Mouse (Mus musculus): Measurements from ENCODE around the gene Mtch1. TPM values are rescaled to one million over a fixed set of nuclear protein-coding genes. Genes with fewer than 3 reads are reported as not detected.
A peak's percentile ranks its signal among the peaks of the same experiment; 100 is the strongest.

The Mtch1 gene
- polyA plus RNA-seq, 1 experiment from 2014 or later, result 328 TPM

DNA sequence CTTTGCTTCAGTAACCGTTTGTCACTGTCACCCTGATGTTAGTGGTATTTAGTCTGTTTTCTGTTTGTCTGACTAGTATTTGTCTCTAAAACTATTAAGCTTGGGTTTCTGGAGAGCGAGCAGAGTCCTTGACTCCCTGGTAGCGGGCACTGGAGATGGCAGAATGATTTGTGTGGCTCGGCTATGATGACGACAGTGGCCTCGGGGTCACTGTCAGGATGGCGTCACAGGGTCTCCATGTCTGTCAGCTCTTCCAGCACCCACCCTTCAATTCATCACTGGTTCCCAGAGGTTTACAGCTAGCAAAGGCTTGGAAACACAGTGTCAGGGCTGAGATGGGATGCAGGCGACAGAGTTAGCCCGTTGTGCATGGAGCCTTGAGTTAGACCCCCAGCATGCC lies 36.2 kb upstream of the Mtch1 start:
- no peak overlapping the region for H3K4me2 ChIP-seq (replicated peaks)
- H3K36me3 ChIP-seq, result no peaks in the 10 kb centered on the region
- no peak overlapping the region for H3K4me3 ChIP-seq
- H3K4me1 ChIP-seq, result 0 out of 2 replicates have a peak, but pooled peaks cover 3% of the 10 kb centered on the region
- 73% methylated on average over 9 of the region's 9 CpGs for WGBS
- H3K27ac ChIP-seq, result no peak overlapping the region
- H3K9me3 ChIP-seq, result no peaks in the 10 kb centered on the region
- H3K27me3 ChIP-seq, result no peaks in the 10 kb centered on the region
- ATAC-seq (ENCODE audit: low FRiP score, low read depth), result no peak
- no peak overlapping the region for H3K9ac ChIP-seq

DNA sequence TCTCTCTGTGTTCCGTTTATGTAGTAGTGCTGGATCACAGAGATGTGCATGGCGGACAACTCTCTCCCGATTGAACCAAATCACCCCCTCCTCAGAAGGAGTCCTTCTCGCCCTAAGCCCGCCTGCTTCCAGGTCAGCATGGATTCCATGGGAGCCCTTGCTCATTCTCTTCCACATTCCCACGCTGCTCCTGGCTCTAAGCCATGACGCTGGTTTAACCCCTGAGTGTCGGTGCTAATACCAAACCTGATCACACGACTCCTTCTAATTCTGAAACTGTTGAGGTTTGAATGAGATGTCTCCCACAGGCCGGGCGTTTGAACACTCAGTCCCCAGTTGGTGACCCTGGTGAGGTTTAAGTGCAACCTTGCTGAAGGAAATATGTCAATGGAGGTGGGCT lies 34.7 kb upstream of the Mtch1 start:
- no peak for ATAC-seq (ENCODE audit: low FRiP score, low read depth)
- 63% methylated on average over 11 of the region's 11 CpGs for WGBS
- no peak overlapping the region for H3K27ac ChIP-seq
- H3K4me1 ChIP-seq, result 0 out of 2 replicates have a peak, but pooled peaks cover 3% of the 10 kb centered on the region
- no peaks in the 10 kb centered on the region for H3K9me3 ChIP-seq
- no peak overlapping the region for H3K4me3 ChIP-seq
- H3K36me3 ChIP-seq, result no peaks in the 10 kb centered on the region
- H3K4me2 ChIP-seq (replicated peaks), result no peak overlapping the region
- H3K27me3 ChIP-seq, result no peaks in the 10 kb centered on the region
- no peak overlapping the region for H3K9ac ChIP-seq

DNA sequence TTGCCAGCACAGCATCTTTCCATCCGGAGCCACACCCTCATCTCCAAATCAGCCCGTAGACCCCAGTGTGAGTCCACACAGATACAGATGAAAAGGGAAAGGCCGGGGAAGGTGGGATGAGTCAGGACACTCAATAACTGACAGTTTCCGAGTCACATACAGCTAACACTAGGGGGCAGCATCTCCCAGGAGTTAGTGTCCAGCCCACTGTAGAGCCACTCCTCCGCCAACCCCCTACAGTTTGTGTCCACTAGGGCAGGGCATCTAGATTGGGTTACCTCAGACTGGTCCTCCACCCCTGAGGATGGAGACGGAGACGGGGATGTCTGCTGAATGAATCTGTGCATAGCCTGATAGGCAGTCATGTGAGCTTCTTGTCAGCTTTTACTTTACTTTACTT lies 33.7 kb upstream of the Mtch1 start:
- 0 out of 2 replicates have a peak, but pooled peaks cover 3% of the 10 kb centered on the region for H3K4me1 ChIP-seq
- no peak overlapping the region for H3K4me2 ChIP-seq (replicated peaks)
- 20% methylated on average over 7 of the region's 7 CpGs for WGBS
- no peak overlapping the region for H3K4me3 ChIP-seq
- H3K9ac ChIP-seq, result no peak overlapping the region
- no peaks in the 10 kb centered on the region for H3K9me3 ChIP-seq
- H3K36me3 ChIP-seq, result no peaks in the 10 kb centered on the region
- H3K27me3 ChIP-seq, result no peaks in the 10 kb centered on the region
- H3K27ac ChIP-seq, result no peak overlapping the region
- ATAC-seq (ENCODE audit: low FRiP score, low read depth), result 0 out of 2 replicates have a peak, but pooled peaks have one; percentile 61

DNA sequence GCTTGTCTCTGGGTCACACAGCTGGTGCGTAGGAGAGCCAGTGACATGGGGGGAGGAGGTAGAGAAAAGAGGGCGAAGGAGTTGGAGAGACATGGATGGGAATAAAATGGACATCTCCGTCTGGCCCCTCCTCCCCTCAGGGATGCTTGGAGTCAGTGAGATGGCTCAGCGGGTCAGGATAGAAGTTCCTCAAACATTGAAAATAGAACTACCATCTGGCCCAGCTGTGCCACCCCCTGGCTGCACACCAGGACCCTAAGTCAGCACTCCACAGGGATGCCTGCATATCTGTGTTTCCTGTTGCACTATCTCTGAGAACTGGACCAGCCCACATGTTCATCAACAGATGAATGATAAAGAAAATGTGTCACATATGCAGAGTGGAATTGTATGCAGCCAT lies 32.5 kb upstream of the Mtch1 start:
- Histone ChIP-seq H3K27me3 (no peaks in the 10 kb centered on the region), H3K4me2 (replicated peaks) (no peak overlapping the region), H3K27ac (no peak overlapping the region), H3K9ac (no peak overlapping the region), H3K36me3 (no peaks in the 10 kb centered on the region), H3K4me3 (no peak overlapping the region), H3K9me3 (no peaks in the 10 kb centered on the region), H3K4me1 (0 out of 2 replicates have a peak, but pooled peaks cover 3% of the 10 kb centered on the region)
- WGBS, result 79% methylated on average over 4 of the region's 4 CpGs
- ATAC-seq (ENCODE audit: low FRiP score, low read depth), result no peak

DNA sequence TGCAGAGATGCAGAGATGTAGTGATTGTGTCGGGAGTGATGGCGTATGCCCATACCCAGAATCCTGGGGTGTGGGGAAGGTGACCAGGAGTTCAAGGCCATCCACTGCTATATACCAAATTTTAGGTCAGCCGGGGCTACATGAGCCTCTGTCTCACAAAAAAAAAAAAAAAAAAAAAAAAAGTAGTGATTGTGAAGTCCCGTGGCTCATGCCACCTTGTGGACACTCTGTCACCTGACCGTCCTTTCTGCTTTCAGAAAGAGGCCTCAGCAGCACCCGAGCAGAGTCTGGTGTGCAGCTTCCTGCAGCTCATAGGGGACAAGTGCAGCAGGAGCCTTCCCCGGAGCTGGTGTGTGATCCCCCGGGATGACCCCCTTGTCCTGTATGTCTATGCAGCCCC lies 30.3 kb upstream of the Mtch1 start:
- Histone ChIP-seq H3K36me3 (no peaks in the 10 kb centered on the region), H3K9me3 (no peaks in the 10 kb centered on the region), H3K4me2 (replicated peaks) (no peak overlapping the region), H3K9ac (no peak overlapping the region), H3K4me3 (no peak overlapping the region), H3K27ac (no peak overlapping the region), H3K4me1 (no peaks in the 10 kb centered on the region), H3K27me3 (no peaks in the 10 kb centered on the region)
- 74% methylated on average over 8 of the region's 8 CpGs for WGBS
- ATAC-seq (ENCODE audit: low FRiP score, low read depth), result no peak

DNA sequence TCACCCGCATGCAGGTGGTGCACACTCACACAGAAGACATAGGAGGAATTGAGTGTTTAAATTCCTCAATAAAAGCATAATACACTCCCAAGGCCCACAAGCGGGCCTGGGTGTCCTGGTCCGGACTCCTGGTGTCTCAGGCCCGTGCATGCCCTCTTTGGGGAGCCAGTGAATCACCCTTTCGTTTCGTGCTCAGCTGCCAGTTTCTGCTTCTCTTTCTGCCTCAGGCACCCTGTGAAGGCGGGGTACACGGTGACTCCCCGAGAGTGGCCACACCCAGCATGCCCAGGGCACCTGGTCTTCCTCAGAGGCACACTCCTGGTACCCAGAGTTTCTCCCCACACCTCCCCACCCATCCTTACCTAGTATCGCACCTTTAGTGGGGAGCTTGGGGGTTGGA lies 28.1 kb upstream of the Mtch1 start:
- 75% methylated on average over 10 of the region's 10 CpGs for WGBS
- H3K4me1 ChIP-seq, result no peaks in the 10 kb centered on the region
- H3K36me3 ChIP-seq, result no peaks in the 10 kb centered on the region
- H3K27me3 ChIP-seq, result no peaks in the 10 kb centered on the region
- no peak overlapping the region for H3K27ac ChIP-seq
- H3K4me2 ChIP-seq (replicated peaks), result no peak overlapping the region
- no peak overlapping the region for H3K9ac ChIP-seq
- no peaks in the 10 kb centered on the region for H3K9me3 ChIP-seq
- no peak for ATAC-seq (ENCODE audit: low FRiP score, low read depth)
- no peak overlapping the region for H3K4me3 ChIP-seq

DNA sequence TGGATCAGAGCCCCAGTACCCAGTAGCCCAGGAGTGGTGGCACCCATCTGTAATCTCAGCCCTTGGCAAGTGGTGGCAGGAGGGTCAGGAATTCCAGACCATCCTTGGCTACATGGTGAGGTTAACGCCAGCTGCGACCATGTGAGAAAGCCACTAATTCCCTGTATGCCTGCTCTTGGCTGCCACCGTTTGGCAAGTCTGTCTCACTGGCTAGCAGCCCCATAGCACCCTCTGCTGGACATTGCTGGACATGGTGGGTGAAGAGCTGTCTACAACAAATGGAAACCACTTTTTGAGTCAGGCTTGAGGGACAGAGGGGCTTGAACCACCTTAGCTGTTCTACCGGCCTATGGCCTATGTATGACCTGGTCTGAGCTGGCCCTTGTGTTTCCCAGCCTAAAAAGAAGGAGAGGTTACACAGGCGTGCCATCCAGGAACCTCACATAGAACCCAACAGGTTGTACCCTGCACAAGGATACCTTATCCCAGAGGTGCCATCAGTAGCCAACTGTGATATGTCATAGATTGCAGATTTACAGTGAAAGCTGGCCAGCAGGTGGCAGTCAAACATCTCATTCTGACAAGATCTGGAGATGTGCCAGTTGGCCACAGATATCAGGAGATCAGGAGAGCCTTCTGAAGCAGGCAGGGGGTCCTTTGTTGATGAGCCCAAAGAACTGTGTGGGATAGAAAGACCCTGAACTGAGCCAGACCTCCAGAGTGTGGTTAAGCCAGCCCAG lies 23.4 kb upstream of the Mtch1 start:
- Histone ChIP-seq H3K4me2 (replicated peaks) (no peak overlapping the region), H3K9me3 (no peaks in the 10 kb centered on the region), H3K9ac (no peak overlapping the region), H3K27me3 (0 out of 2 replicates have a peak, but pooled peaks cover 4% of the 10 kb centered on the region), H3K27ac (no peak overlapping the region), H3K36me3 (no peaks in the 10 kb centered on the region), H3K4me3 (no peak overlapping the region), H3K4me1 (peaks cover 10% of the 10 kb centered on the region)
- WGBS, result 5% methylated on average over 5 of the region's 5 CpGs
- peak; percentile 29; the same call in 1 of the 2 replicates for ATAC-seq (ENCODE audit: low FRiP score, low read depth)

DNA sequence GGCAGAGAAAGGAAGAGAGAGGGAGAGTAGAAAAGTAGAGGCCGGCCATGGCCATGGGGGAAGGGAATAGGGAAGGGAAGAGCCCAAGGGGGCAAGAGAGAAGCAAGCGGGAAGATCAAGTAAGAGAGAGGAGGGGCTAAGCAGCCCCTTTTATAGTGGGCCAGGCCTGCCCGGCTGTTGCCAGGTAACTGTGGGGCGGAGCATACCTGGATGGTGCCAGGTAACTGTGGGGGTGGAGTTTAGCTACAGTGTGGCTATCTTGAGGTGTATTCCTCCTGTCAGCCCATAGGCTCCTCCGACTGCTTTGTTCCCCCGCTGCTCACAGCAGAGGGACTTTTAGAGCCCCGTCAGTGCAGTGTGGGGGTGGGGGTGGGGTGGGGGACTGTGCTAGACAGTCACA lies 21.0 kb upstream of the Mtch1 start:
- 19% methylated on average over 7 of the region's 7 CpGs for WGBS
- Histone ChIP-seq H3K27ac (no peak overlapping the region), H3K4me2 (replicated peaks) (peak overlapping the region; percentile 25), H3K4me1 (peaks cover 10% of the 10 kb centered on the region), H3K36me3 (no peaks in the 10 kb centered on the region), H3K9me3 (no peaks in the 10 kb centered on the region), H3K27me3 (0 out of 2 replicates have a peak, but pooled peaks cover 4% of the 10 kb centered on the region), H3K4me3 (no peak overlapping the region), H3K9ac (no peak overlapping the region; the same call in 1 of the 2 replicates)
- no peak for ATAC-seq (ENCODE audit: low FRiP score, low read depth)

DNA sequence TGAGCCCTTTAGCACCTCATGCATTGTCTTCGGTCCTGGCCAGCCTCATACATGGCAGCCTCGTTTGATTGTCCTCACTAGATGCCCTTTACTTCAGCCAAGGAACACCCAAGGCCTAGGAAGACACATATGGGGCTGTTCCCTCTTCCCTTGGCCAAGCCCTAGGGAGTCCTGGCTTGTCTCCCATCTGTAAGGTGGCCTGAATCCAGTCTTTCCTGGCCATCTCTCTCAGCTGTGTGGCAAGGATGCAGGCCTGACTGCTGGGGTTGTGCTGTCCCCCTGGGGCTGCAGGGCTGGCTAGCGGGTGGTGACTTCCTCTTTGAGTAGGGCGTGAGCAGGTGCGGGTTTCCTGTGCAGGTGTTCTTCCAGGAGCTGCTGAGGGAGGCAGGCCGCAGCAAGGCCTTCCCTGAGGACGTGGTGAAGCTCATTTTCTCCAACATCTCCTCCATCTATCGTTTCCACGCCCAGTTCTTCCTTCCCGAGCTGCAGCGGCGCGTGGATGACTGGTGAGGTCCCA lies 17.4 kb upstream of the Mtch1 start:
- Histone ChIP-seq H3K9me3 (no peaks in the 10 kb centered on the region), H3K4me1 (peaks cover 13% of the 10 kb centered on the region), H3K9ac (no peak overlapping the region), H3K4me3 (no peak overlapping the region), H3K36me3 (no peaks in the 10 kb centered on the region), H3K27ac (no peak overlapping the region), H3K4me2 (replicated peaks) (no peak overlapping the region), H3K27me3 (0 out of 2 replicates have a peak, but pooled peaks cover 4% of the 10 kb centered on the region)
- 87% methylated on average over 13 of the region's 13 CpGs for WGBS
- no peak for ATAC-seq (ENCODE audit: low FRiP score, low read depth)

DNA sequence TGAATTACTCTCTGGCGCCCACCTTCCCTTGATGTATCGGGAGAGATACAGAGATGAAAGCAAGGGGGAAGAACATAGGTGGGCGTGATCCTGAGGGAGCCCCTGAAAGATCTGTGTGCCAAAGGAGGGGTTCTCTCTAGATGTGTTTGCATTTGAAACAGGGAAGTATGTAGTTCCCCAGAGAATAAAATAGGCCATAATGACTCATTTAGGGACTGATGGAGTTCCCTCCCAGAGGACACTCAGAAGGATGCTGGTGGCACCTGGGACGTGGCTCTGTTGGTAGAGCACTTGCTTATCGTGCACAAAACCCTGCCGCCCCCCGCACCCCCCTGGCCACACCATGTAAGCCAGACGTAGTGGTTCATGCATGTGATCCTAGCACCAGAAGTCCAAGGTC lies 15.4 kb upstream of the Mtch1 start:
- H3K36me3 ChIP-seq, result no peaks in the 10 kb centered on the region
- no peak overlapping the region for H3K27ac ChIP-seq
- no peak overlapping the region for H3K4me2 ChIP-seq (replicated peaks)
- peaks cover 4% of the 10 kb centered on the region; the same call in 1 of the 2 replicates for H3K4me1 ChIP-seq
- no peak overlapping the region for H3K4me3 ChIP-seq
- H3K9me3 ChIP-seq, result no peaks in the 10 kb centered on the region
- 79% methylated on average over 8 of the region's 8 CpGs for WGBS
- H3K9ac ChIP-seq, result no peak overlapping the region
- no peak for ATAC-seq (ENCODE audit: low FRiP score, low read depth)
- H3K27me3 ChIP-seq, result 0 out of 2 replicates have a peak, but pooled peaks cover 3% of the 10 kb centered on the region

DNA sequence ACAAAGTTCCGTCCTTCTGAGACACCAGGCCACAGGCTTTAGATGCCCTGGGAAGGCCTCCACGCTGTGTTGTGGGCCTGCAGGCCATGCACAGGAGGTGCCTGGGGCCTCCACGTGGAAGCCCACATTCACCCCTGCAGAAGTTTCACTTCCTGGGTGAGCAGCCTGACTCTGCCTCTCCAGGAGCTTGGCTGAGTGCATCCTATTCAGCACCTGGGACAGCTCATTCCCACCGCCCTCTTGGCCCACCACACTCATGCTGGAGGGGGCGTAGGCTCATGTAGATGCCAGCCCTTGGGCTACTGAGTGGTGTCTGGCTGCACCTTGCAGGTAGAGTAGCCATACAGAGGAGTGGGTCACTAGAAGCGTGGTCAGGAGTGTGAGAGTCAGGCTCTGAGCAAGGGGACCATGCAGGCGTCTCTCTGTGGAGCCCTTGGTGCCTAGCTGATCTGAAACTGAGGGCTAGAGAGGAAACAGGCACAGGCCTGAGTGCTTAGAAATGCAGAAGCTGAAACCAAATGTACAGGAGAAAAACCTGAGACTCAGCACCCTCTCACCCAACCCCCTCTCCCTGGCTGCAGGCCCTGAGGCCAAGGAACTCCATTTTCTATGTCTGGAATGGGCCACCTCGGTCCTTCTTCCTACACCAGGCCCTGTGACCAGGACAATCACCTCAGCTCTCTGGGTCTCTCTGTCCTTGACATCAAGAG lies 14.4 kb upstream of the Mtch1 start:
- no peak for ATAC-seq (ENCODE audit: low FRiP score, low read depth)
- H3K27ac ChIP-seq, result no peak overlapping the region
- 58% methylated on average over 8 of the region's 8 CpGs for WGBS

DNA sequence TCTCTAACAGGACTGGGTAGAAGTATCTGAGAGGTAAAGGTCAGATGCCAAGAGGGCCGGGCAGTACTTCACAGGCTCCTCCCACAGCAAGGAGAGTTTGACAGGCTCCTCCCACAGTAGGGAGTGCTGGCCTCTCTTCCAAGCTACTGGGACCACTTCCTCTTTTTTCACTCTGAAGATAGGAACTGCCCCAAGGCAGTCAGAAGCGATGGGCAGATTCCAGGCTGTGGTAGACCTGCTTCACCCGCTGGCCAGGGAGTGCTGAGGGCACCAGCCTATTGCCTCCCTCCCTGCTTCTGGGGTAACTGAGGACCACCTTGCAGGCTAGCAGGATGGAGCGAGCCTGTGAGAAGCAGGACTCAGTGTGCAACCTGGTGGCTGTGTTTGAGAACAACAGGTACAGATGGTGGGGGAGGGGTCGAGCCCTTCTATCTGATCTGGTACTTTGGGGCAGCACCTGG lies 13.1 kb upstream of the Mtch1 start, which contains the start of gene Fgd2:
Gene Fgd2, plus strand, starts transcription at position 154 of the 461 bp plus-strand sequence.
- peaks cover 18% of the 10 kb centered on the region for H3K4me1 ChIP-seq
- H3K9me3 ChIP-seq, result no peaks in the 10 kb centered on the region
- H3K4me2 ChIP-seq (replicated peaks), result no peak within 1 kb of the TSS
- 21% methylated on average over 5 of the region's 5 CpGs for WGBS
- H3K27me3 ChIP-seq, result no peaks in the 10 kb centered on the region
- no peak for ATAC-seq (ENCODE audit: low FRiP score, low read depth)
- H3K36me3 ChIP-seq, result no peaks in the 10 kb centered on the region
- H3K27ac ChIP-seq, result no peak within 1 kb of the TSS
- no peak within 1 kb of the TSS for H3K4me3 ChIP-seq
- H3K9ac ChIP-seq, result no peak within 1 kb of the TSS

More for the DNA sequence above, 14.4 kb upstream of the Mtch1 start:
- Histone ChIP-seq H3K9me3 (no peaks in the 10 kb centered on the region), H3K9ac (no peak overlapping the region), H3K4me1 (peaks cover 5% of the 10 kb centered on the region; the same call in 1 of the 2 replicates), H3K4me3 (no peak overlapping the region), H3K27me3 (no peaks in the 10 kb centered on the region), H3K4me2 (replicated peaks) (no peak overlapping the region), H3K36me3 (no peaks in the 10 kb centered on the region)
